Mouse (Mus musculus): ENCODE results near the gene Rbm47.

DNA sequence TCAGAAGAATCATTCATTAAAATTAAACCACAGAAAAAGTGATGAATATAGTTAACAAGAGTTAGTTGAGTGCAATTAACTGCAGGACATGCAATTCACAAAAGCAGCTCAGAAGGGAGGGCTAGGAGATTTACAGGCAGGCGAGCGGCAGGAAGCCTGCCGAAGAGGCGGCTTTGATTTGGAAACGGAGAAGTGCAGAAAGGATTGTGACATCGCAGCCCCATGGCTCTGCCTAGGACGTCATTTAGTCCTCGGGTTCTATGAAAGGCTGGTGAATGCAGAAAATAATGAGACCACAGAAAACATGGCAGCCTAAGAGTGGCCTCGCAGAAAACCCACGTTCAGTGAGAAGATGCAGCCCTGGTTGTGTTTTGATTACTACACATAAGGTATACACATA is 34.3 kb downstream of the Rbm47 start:
- TF ChIP-seq CTCF (IDR thresholded peaks at IDR 0.05; ENCODE audit: borderline replicate concordance, insufficient read depth, low read length) = no peak
- no peak for TF ChIP-seq POLR2A (IDR thresholded peaks at IDR 0.05; ENCODE audit: low read depth, low read length)

All from embryonic fibroblast, embryonic 13.5 days (primary cell).